Mouse (Mus musculus) ES-E14 (cell line): ENCODE results near the gene Glis2.

ENCODE experiments used
- CHD2 ChIP-seq: IDR thresholded peaks from 2 replicates; pipeline ENCODE4 v1.6.1; 2014; ENCODE audit warnings: mild to moderate bottlenecking, low read depth, low read length, inconsistent platforms
- HCFC1 ChIP-seq: IDR thresholded peaks from 2 replicates; pipeline ENCODE4 v1.6.1; 2012; ENCODE audit warnings: low read length, inconsistent platforms, borderline replicate concordance; ENCODE audit not compliant: insufficient read depth

DNA sequence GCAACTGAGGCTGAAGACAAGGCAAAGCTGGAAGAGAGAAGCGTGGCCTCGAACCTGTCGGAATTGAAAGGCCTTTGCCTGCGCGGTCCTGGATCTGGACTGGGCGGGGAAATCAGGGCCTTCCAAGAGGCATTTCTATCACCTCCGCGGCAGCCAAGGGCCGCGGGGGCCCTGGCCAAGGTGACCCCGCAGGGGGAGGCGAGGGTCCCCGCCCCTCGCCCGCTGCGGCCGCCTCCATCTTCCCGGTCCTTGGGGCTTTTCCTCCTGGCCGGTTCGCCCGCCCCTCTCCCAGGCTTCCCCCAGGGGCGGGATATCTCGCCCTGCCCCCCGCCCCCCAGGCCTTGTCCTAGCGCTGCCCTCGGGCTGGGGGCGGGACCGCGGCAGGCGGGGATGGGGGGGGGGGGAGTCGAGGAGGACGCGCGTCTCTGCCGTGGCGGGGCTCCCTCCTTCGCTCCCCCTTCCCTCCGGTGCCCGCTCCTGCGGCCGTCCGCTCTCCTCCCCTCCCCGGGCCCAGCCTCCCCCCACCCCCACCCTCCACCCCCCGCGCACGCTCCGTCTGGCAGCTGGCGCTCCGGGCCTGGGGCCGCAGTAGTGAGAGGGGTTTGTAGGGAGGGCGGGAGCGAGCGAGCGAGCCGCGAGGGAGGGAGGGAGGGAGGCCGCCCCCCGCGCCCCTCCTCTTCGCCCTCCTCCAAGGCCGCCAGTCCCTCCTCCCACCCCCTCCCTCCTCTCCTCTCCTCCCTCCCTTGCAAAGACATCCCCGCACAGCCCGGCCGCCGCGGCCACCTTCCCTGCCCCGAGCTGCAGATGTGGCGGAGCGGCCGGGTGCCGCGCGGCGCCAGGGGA lies at the start of gene Glis2:
- TF ChIP-seq HCFC1 (no peak), CHD2 (no peak)
